Mouse (Mus musculus): ENCODE measurements around the gene Crybg1. TPM values are rescaled to one million over a fixed set of nuclear protein-coding genes. Genes with fewer than 3 reads are reported as not detected.

Crybg1 gene
- polyA plus RNA-seq, 1 experiment = 0.41 TPM

- TF ChIP-seq CTCF (IDR thresholded peaks at IDR 0.05; ENCODE audit: control insufficient read depth, insufficient read depth, insufficient replicate concordance, low read depth, low read length) (no peak), POLR2A (IDR thresholded peaks at IDR 0.05; ENCODE audit: control insufficient read depth, low read depth, low read length) (no peak)
- Histone ChIP-seq H3K27me3 (ENCODE audit: control insufficient read depth, insufficient read depth, low read length) (no peaks in the 10 kb centered on the region), H3K4me3 (ENCODE audit: control insufficient read depth, low read depth, low read length) (no peak overlapping the region), H3K36me3 (ENCODE audit: control insufficient read depth, insufficient read depth, low read length) (no peaks in the 10 kb centered on the region), H3K4me1 (ENCODE audit: control insufficient read depth, insufficient read depth, low read length) (no peaks in the 10 kb centered on the region), H3K27ac (ENCODE audit: control insufficient read depth, insufficient read depth, low read depth, low read length) (no peak overlapping the region)
Observed at GRCm38 (mm10) chr10:44062981-44063380, 85.7 kb downstream of the Crybg1 start.

DNA sequence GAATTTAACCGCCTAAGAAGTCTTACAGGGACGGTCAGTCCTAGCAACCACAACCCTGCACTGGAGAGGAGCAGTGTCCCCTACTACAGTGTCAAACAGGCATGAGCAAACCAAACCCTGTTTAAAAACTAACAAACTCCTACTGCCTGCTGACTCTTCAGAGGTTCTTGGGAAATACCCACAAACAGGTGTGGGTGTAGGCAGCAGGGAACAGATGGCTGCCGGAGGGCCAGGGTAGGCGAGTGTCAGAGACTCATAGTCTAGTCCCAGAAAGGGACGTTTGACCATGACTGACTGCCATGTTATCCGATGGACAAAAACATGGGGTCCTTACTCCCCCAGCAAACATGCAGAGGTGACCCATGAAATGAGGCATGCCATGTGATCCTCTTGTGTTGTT is 97.7 kb downstream of the Crybg1 start:
- no peaks in the 10 kb centered on the region for H3K4me1 ChIP-seq (ENCODE audit: control insufficient read depth, insufficient read depth, low read length)

DNA sequence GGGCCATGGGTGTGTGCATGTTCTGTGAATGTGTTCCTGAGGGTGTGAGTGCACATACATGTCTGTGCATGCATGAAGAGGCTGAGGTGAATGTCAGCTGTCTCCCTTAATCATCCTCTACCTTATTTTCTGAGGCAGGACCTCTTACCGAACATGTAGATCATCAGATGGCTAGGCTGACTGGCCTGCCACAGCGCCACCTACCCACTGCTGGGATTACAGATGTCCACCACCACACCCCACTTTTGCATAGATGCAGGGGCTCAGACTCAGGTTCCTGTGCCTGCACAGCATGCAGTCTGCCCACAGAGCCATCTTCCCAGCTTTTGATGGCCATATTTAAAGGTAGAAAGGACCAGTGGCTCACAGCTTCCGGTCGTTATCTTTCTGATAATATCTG is 103.9 kb downstream of the Crybg1 start:
- Histone ChIP-seq H3K4me3 (ENCODE audit: control insufficient read depth, low read depth, low read length) (no peak overlapping the region), H3K4me1 (ENCODE audit: control insufficient read depth, insufficient read depth, low read length) (no peaks in the 10 kb centered on the region), H3K27ac (ENCODE audit: control insufficient read depth, insufficient read depth, low read depth, low read length) (no peak overlapping the region), H3K27me3 (ENCODE audit: control insufficient read depth, insufficient read depth, low read length) (no peaks in the 10 kb centered on the region), H3K36me3 (ENCODE audit: control insufficient read depth, insufficient read depth, low read length) (no peaks in the 10 kb centered on the region)
- TF ChIP-seq POLR2A (IDR thresholded peaks at IDR 0.05; ENCODE audit: control insufficient read depth, low read depth, low read length) = no peak

More for the DNA sequence above, 97.7 kb downstream of the Crybg1 start:
- Histone ChIP-seq H3K36me3 (ENCODE audit: control insufficient read depth, insufficient read depth, low read length) (no peaks in the 10 kb centered on the region), H3K27ac (ENCODE audit: control insufficient read depth, insufficient read depth, low read depth, low read length) (no peak overlapping the region), H3K4me3 (ENCODE audit: control insufficient read depth, low read depth, low read length) (no peak overlapping the region), H3K27me3 (ENCODE audit: control insufficient read depth, insufficient read depth, low read length) (no peaks in the 10 kb centered on the region)
- TF ChIP-seq CTCF (IDR thresholded peaks at IDR 0.05; ENCODE audit: control insufficient read depth, insufficient read depth, insufficient replicate concordance, low read depth, low read length) (no peak), POLR2A (IDR thresholded peaks at IDR 0.05; ENCODE audit: control insufficient read depth, low read depth, low read length) (no peak)

DNA sequence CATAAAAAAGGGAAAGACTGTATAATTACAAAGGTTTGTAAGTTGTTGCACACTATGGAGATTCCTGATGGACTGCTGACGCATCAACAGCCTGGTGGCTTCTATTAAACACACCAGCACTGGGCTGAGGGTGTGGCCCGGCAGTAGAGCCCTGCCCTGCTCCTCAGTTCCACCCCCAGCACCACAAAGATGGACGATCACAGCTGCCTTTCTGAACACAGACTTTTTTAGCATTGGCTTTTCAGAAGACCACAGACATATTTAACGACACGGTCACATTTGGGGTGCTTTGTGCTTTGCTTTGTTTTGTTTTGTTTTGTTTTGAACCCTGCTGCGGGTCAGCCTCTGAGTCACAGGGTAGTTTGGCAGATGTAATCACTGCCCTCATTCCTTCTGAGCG is 105.0 kb downstream of the Crybg1 start:
- Histone ChIP-seq H3K4me1 (ENCODE audit: control insufficient read depth, insufficient read depth, low read length) (no peaks in the 10 kb centered on the region), H3K4me3 (ENCODE audit: control insufficient read depth, low read depth, low read length) (no peak overlapping the region), H3K36me3 (ENCODE audit: control insufficient read depth, insufficient read depth, low read length) (no peaks in the 10 kb centered on the region), H3K27me3 (ENCODE audit: control insufficient read depth, insufficient read depth, low read length) (no peaks in the 10 kb centered on the region), H3K27ac (ENCODE audit: control insufficient read depth, insufficient read depth, low read depth, low read length) (no peak overlapping the region)
- TF ChIP-seq POLR2A (IDR thresholded peaks at IDR 0.05; ENCODE audit: control insufficient read depth, low read depth, low read length) = no peak
- no peak for TF ChIP-seq CTCF (IDR thresholded peaks at IDR 0.05; ENCODE audit: control insufficient read depth, insufficient read depth, insufficient replicate concordance, low read depth, low read length)

DNA sequence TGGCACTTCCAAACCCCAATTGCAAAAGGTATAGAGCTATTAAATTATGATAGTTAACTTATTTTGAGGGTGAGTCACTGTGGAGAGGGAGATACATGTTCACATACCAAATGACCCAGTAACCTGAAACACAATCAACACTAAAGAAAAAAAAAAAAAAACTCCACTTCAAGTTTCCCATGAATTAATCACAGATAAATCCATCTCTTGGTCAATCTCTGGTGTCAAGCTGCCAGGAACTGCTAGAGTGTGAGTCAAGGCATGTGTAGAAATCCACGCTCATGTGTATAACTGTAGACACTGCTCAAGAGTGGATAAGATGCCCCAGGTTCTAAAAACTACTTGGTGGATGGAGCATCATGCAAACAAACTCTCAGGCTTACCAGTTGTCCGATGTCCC is 109.5 kb downstream of the Crybg1 start:
- Histone ChIP-seq H3K27me3 (ENCODE audit: control insufficient read depth, insufficient read depth, low read length) (no peaks in the 10 kb centered on the region), H3K27ac (ENCODE audit: control insufficient read depth, insufficient read depth, low read depth, low read length) (no peak overlapping the region), H3K4me1 (ENCODE audit: control insufficient read depth, insufficient read depth, low read length) (peaks cover 3% of the 10 kb centered on the region), H3K4me3 (ENCODE audit: control insufficient read depth, low read depth, low read length) (no peak overlapping the region), H3K36me3 (ENCODE audit: control insufficient read depth, insufficient read depth, low read length) (no peaks in the 10 kb centered on the region)
- TF ChIP-seq CTCF (IDR thresholded peaks at IDR 0.05; ENCODE audit: control insufficient read depth, insufficient read depth, insufficient replicate concordance, low read depth, low read length) (no peak), POLR2A (IDR thresholded peaks at IDR 0.05; ENCODE audit: control insufficient read depth, low read depth, low read length) (no peak)

GRCm38 (mm10) chr10:44037918-44038544 is 110.6 kb downstream of the Crybg1 start:
- Histone ChIP-seq H3K36me3 (ENCODE audit: control insufficient read depth, insufficient read depth, low read length) (no peaks in the 10 kb centered on the region), H3K4me1 (ENCODE audit: control insufficient read depth, insufficient read depth, low read length) (peaks cover 3% of the 10 kb centered on the region), H3K4me3 (ENCODE audit: control insufficient read depth, low read depth, low read length) (no peak overlapping the region), H3K27ac (ENCODE audit: control insufficient read depth, insufficient read depth, low read depth, low read length) (no peak overlapping the region), H3K27me3 (ENCODE audit: control insufficient read depth, insufficient read depth, low read length) (no peaks in the 10 kb centered on the region)
- no peak for TF ChIP-seq CTCF (IDR thresholded peaks at IDR 0.05; ENCODE audit: control insufficient read depth, insufficient read depth, insufficient replicate concordance, low read depth, low read length)
- no peak for TF ChIP-seq POLR2A (IDR thresholded peaks at IDR 0.05; ENCODE audit: control insufficient read depth, low read depth, low read length)

DNA sequence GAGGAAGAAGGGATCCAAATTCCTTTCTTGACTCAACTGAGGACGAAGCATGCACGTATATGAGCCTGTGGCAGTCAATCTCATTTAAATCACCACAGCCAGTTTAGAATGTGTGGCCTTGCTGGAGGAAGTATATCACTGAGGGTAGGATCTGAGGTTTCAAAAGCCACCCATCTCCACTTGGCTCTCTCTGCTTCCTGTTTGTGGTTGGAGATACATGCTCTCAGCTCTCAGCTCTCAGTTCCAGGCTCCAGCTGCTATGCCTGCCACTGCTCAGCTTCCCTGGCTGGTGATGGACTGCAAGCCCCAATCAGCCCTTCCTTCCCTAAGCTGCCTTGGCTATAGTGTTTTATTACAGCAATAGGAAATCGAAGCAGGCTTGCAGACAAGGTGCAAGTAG is 119.1 kb downstream of the Crybg1 start:
- no peak overlapping the region for H3K27ac ChIP-seq (ENCODE audit: control insufficient read depth, insufficient read depth, low read depth, low read length)
- no peak overlapping the region for H3K4me3 ChIP-seq (ENCODE audit: control insufficient read depth, low read depth, low read length)
- H3K27me3 ChIP-seq (ENCODE audit: control insufficient read depth, insufficient read depth, low read length) = no peaks in the 10 kb centered on the region
- no peaks in the 10 kb centered on the region for H3K36me3 ChIP-seq (ENCODE audit: control insufficient read depth, insufficient read depth, low read length)
- TF ChIP-seq CTCF (IDR thresholded peaks at IDR 0.05; ENCODE audit: control insufficient read depth, insufficient read depth, insufficient replicate concordance, low read depth, low read length) = no peak
- no peak for TF ChIP-seq POLR2A (IDR thresholded peaks at IDR 0.05; ENCODE audit: control insufficient read depth, low read depth, low read length)
- H3K4me1 ChIP-seq (ENCODE audit: control insufficient read depth, insufficient read depth, low read length) = no peaks in the 10 kb centered on the region

GRCm38 (mm10) chr10:44027226-44027625 is 121.4 kb downstream of the Crybg1 start:
- H3K27ac ChIP-seq (ENCODE audit: control insufficient read depth, insufficient read depth, low read depth, low read length) = no peak overlapping the region
- TF ChIP-seq CTCF (IDR thresholded peaks at IDR 0.05; ENCODE audit: control insufficient read depth, insufficient read depth, insufficient replicate concordance, low read depth, low read length) (no peak), POLR2A (IDR thresholded peaks at IDR 0.05; ENCODE audit: control insufficient read depth, low read depth, low read length) (no peak)
- no peaks in the 10 kb centered on the region for H3K36me3 ChIP-seq (ENCODE audit: control insufficient read depth, insufficient read depth, low read length)
- H3K4me3 ChIP-seq (ENCODE audit: control insufficient read depth, low read depth, low read length) = no peak overlapping the region
- H3K27me3 ChIP-seq (ENCODE audit: control insufficient read depth, insufficient read depth, low read length) = no peaks in the 10 kb centered on the region
- no peaks in the 10 kb centered on the region for H3K4me1 ChIP-seq (ENCODE audit: control insufficient read depth, insufficient read depth, low read length)
